ENCODE assay signal across 8 mouse cellular contexts in genomic region chr19:6241274-6242107, GRCm38 (mm10). TPM values are rescaled to one million over a fixed set of nuclear protein-coding genes. Genes with fewer than 3 reads are reported as not detected.
DNase-seq lines count a peak whose midpoint lies in the region; ATAC-seq and TF ChIP-seq lines count a peak whose summit lies in the region.

Atg2a (plus strand) TSS chr19:6241668.

- in situ Hi-C loops in ES-E14 (cut with MboI; ENCODE audit: low sequenced_read_pairs in 2 of 2, unreplicated experiment in 2 of 2): no loop called here

- H3K4me3 ChIP-seq in ES-E14 (ENCODE audit: insufficient read depth in 1 of 2, low read depth in 1 of 2, low read length in 2 of 2, poor library complexity in 1 of 2, severe bottlenecking in 1 of 2): peak within 1 kb of the TSS; percentile 93 to 96
- peak within 1 kb of the TSS; percentile 85 for H3K4me3 ChIP-seq in forebrain, embryonic 15.5 days
- H3K4me3 ChIP-seq in lung, adult 2 months (replicated peaks; ENCODE audit: extremely low read depth, low read depth, low read length): peak within 1 kb of the TSS; percentile 70

- H3K9me3 ChIP-seq in ES-E14 (ENCODE audit: control insufficient read depth, insufficient read depth, low read depth, low read length): no peaks in the 10 kb centered on the region
- H3K9me3 ChIP-seq in forebrain, embryonic 15.5 days: no peaks in the 10 kb centered on the region

- intact Hi-C loops in heart, postnatal 25 days (cut with DNase I): no loop called here

- ATAC-seq in forebrain, embryonic 15.5 days (replicated peaks): peak; percentile 94
- ATAC-seq in neutrophil, adult 5-6 weeks (ENCODE audit: extremely low read depth, insufficient number of reproducible peaks, low FRiP score, poor library complexity, severe bottlenecking): peak; percentile 87

- WGBS in forebrain, embryonic 15.5 days: under 1% methylated on average over 55 of the region's 55 CpGs
- under 1% methylated on average over 55 of the region's 55 CpGs for WGBS in lung, adult 2 months

- peak within 1 kb of the TSS; percentile 90 for H3K27ac ChIP-seq in ES-E14 (ENCODE audit: insufficient read depth, low read depth, low read length, poor library complexity, severe bottlenecking)
- H3K27ac ChIP-seq in forebrain, embryonic 15.5 days (replicated peaks): peak within 1 kb of the TSS; percentile 73

- TF ChIP-seq POLR2A in lung, adult 2 months (IDR thresholded peaks at IDR 0.05; ENCODE audit: borderline replicate concordance, extremely low read depth, low read depth, low read length): peak; percentile 73; the same call in 1 of the 2 replicates

- H3K4me1 ChIP-seq in ES-E14 (ENCODE audit: control insufficient read depth in 2 of 2, insufficient read depth in 2 of 2, low read length in 2 of 2, poor library complexity in 1 of 2): peaks cover 9 to 20% of the 10 kb centered on the region in 2 experiments; a peak in 3 of 4 replicates
- peaks cover 20% of the 10 kb centered on the region for H3K4me1 ChIP-seq in forebrain, embryonic 15.5 days
- H3K4me1 ChIP-seq in lung, adult 2 months (ENCODE audit: control insufficient read depth, insufficient read depth, low read length): peaks cover 3% of the 10 kb centered on the region; the same call in 1 of the 2 replicates

- H3K36me3 ChIP-seq in ES-E14 (ENCODE audit: control insufficient read depth, insufficient read depth, low read length, poor library complexity, severe bottlenecking): peaks cover 19% of the 10 kb centered on the region
- peaks cover 18% of the 10 kb centered on the region; the same call in 1 of the 2 replicates for H3K36me3 ChIP-seq in forebrain, embryonic 15.5 days

- TF ChIP-seq CTCF in lung, adult 2 months (IDR thresholded peaks at IDR 0.05; ENCODE audit: insufficient read depth, low read length): no peak

- no peaks in the 10 kb centered on the region for H3K27me3 ChIP-seq in forebrain, embryonic 15.5 days

- H3K9ac ChIP-seq in ES-E14 (ENCODE audit: insufficient read depth, low read depth, low read length, poor library complexity, severe bottlenecking): peak within 1 kb of the TSS; percentile 93
- peak within 1 kb of the TSS; percentile 93 for H3K9ac ChIP-seq in forebrain, embryonic 15.5 days (replicated peaks)

- peak; percentile 98 for DNase-seq in ES-E14 (ENCODE audit: low read depth, low spot score)
- DNase-seq in cerebellum, adult 11-12 months: peak; percentile 99
- peak; percentile 98 for DNase-seq in heart, postnatal 25 days (ENCODE audit: low spot score)
- peak; percentile 98 for DNase-seq in layer of hippocampus, adult 18-20 months (ENCODE audit: low spot score in 2 of 2)
- DNase-seq in lung, adult 2 months: peak; percentile 98
- peak; percentile 97 to 99 for DNase-seq in thymus, adult 18-20 months

- peak within 1 kb of the TSS; percentile 83 for H3K4me2 ChIP-seq in forebrain, embryonic 15.5 days (replicated peaks)

TF ChIP-seq in ES-E14, 5 proteins besides CTCF, POLR2A, EP300 and RAD21:
- TF ChIP-seq HCFC1 (IDR thresholded peaks at IDR 0.05; ENCODE audit: borderline replicate concordance, insufficient read depth, low read length) (peak; percentile 67), ZC3H11A (IDR thresholded peaks at IDR 0.05; ENCODE audit: borderline replicate concordance, low read depth, low read length) (no peak), CHD2 (IDR thresholded peaks at IDR 0.05; ENCODE audit: low read depth, low read length) (no peak), ZNF384 (IDR thresholded peaks at IDR 0.05; ENCODE audit: low read depth, low read length) (peak; percentile 100), MAFK (IDR thresholded peaks at IDR 0.05; ENCODE audit: insufficient read depth, low read depth, low read length) (peak; percentile 68; the same call in 1 of the 2 replicates)

RNA-seq across cellular contexts. Expression of gene Atg2a, which starts in this region (rescaled TPM):
- total RNA-seq in ES-E14 (2012; rRNA removed): 31.8 and 45.0 TPM in 2 replicates
- 9.7 and 10.1 TPM in 2 replicates for polyA plus RNA-seq in forebrain, embryonic 15.5 days (2015; fragmentation: Nextera tagmentation; extraction: Ambion mirVana)
- 10 to 100 TPM; 22.0 to 22.2 TPM for total RNA-seq in heart, postnatal 25 days (2021)
- total RNA-seq in layer of hippocampus, adult 18-20 months (2021): 10 to 100 TPM; 34.0 to 34.2 TPM
- polyA plus RNA-seq in lung, adult 2 months (2012; rRNA removed): 37.0 and 37.7 TPM in 2 replicates
- total RNA-seq in neutrophil, adult 5-6 weeks (2017): 43.0 and 49.3 TPM in 2 replicates

Comparison
In these comparisons a context has a peak if more than half of its experiments do, and no peak if none do; other contexts are left out.
1. Peak in every context shown above with its lines: DNase-seq, ATAC-seq, H3K4me3 ChIP-seq and H3K27ac ChIP-seq.